Mouse (Mus musculus): ENCODE measurements around the gene Vps13c. TPM values are rescaled to one million over a fixed set of nuclear protein-coding genes. Genes with fewer than 3 reads are reported as not detected.

Vps13c gene
- total RNA-seq (2023) = 55.1 TPM

DNA sequence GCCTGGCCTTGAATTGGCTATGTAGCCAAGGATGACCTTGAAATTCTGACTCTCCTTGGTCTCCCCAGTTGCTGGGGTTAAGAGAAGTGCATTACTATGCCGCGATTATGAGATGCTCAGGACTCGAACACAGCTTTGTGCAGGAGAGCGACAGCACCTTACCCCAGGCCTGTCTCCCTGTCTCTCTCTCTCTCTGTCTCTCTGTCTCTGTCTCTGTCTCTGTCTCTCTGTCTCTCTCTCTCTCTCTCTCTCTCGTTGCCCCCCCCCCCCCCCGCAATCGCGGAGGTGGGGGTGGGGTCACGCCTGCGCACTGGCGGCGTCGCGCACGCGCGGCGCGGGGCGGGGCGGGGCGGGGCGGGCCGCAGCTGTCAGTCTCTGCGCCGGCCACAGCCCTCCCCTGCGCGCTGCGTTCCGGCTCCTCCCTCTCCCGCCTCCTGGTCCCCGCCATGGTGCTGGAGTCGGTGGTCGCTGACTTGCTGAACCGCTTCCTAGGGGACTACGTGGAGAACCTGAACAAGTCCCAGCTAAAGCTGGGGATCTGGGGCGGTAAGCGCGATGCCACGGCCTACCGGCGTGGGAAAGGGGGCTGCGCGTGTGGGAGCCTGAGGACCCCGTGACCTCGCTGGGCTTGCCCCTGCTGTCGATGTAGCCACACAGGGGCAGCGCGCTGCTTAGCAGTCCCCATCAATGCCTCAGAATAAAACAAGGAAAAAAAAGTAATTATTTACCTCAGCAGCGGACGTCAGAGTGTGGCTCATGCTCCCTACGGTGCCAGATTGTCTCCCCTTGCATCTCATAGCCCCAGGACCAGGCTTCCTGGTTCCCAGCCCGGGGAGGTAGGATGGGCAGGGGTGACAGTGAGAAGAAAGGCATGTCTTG is at the start of gene Vps13c:
TSS of gene Vps13c (plus strand) at position 416 of the 879 bp plus-strand sequence.

DNA sequence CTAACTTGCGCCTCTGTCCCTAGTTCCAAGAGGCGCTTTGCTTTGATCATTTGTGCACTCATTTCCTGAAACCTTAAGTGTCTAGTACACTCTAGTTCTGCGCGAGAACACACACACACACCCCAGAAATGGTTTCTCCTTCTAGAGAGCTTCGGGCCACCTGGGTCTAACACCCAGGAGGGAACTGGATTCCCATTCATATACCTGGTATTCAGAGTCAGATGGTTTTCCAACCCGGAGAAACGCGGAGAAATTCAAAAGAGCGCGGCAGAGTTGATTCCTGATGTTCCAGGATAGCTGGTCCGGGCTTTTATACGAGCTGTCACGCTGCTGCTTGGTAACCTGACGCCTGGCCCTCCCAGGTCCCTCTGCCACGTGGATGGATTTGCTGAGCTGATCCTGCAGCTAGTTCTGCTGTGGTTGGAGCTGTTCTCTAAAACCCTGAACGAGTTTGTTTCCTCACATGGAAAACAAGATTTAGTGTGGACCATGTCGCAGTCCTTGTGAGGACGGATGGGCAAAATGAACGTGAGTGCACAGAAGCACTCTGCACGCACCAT is 8.1 kb upstream of the Vps13c start, which contains the start of gene C2cd4a:
TSS of gene C2cd4a (minus strand) at position 285 of the 560 bp plus-strand sequence.

Other genes with a start within 250 kb of the Vps13c start
- not detected for gene C2cd4b, start 81.0 kb upstream of the Vps13c start, total RNA-seq (2023)
- gene C2cd4a, start 8.1 kb upstream of the Vps13c start, total RNA-seq (2023) = not detected

Data from CD4-positive naive resting alpha-beta T cell, adult 76 days (primary cell).